Mouse (Mus musculus) kidney, adult 8-10 months (tissue): ENCODE results near the gene Gm21440.
"Not testable (repeated sequence)": the region's sequence is repeated elsewhere in the genome, so short reads cannot be mapped to it uniquely, and the experiment has no call there.

Experiments
- DNase-seq, 2 experiments: peaks; one replicate each; pipeline ENCODE4 v3.0.0; 2022

Gm21440 gene

GRCm38 (mm10) chrY:13252091-13252490 is at the start of gene Gm21440, which contains the start of gene Gm21454:
TSS of gene Gm21440 (plus strand) at chrY:13252391.
TSS of gene Gm21454 (plus strand) at chrY:13252442.
- DNase-seq: not testable (repeated sequence)

GRCm38 (mm10) chrY:13223828-13224227 is 28.4 kb upstream of the Gm21440 start, which contains the start of gene Gm21828:
TSS of gene Gm21828 (minus strand) at chrY:13223928.
- DNase-seq: not testable (repeated sequence)
